Mouse (Mus musculus) right cerebral cortex, postnatal 10 days (tissue): Measurements from ENCODE around the gene Ube2g2.
A peak's percentile ranks its signal among the peaks of the same experiment; 100 is the strongest.
"Not testable (repeated sequence)": the region's sequence is repeated elsewhere in the genome, so short reads cannot be mapped to it uniquely, and the experiment has no call there.

Experiments
- DNase-seq, 2 experiments: peaks; one replicate each; pipeline ENCODE4 v3.0.0; 2021; ENCODE audit warnings: low spot score in 2 of 2

Gene Ube2g2

DNA sequence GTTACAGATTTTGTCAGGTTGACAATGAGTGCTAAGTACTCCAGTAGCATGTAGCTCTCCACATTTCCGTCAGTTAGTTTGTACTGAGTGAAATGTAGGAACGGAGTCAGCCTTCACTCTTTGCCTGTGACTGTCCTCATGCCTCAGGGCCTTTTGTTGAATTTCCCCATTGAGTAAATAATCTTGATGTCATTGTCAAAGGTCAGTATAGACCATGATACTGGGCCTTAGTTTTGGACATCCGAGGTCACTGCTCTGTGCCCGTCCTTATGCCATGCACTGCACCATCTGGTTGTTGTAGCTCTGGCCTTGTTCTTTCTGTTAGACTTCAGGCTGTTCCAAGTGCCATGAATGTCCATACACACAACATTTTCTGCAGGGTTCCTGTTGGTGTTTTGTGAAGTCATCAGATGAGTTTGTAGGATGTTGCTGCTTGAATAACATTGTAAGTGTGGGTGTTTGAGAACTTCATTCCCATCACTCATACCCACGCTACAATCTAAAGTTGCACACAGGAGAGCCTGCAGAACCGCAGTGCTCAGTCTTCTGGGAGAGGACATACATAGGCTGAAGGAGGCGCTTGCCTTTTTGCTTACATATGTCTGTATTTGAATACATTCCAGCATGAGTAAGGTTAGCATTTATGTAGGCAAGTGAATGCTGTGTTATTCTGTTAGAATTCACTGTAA, 14.3 kb downstream of the Ube2g2 start:
- no peak for DNase-seq

- no peak for DNase-seq
These were observed 16.9 kb downstream of the Ube2g2 start for GRCm38 (mm10) chr10:77638956-77639355.

GRCm38 (mm10) chr10:77643160-77643559, 21.1 kb downstream of the Ube2g2 start:
- no peak for DNase-seq

GRCm38 (mm10) chr10:77645571-77645970, 23.5 kb downstream of the Ube2g2 start:
- no peak for DNase-seq

DNA sequence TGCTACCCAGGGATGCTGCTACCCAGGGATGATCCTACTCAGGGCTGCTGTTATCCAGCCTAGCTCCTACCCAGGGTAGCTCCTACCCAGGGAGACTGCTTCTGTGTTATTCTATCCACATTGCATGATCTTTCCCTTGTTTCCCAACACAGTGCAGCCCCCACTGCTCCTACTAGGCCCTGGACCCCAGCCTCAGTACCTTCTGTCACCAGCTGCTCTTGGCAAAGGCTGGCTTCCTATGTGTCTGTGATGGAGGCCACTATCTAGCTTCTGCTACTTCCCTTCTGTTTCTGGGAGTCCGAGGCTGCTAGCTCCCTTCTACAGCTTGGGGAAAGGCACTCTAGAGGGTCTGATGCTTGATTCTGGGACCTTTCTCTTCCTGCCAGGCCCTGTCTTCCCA, 25.4 kb downstream of the Ube2g2 start:
- DNase-seq: no peak

GRCm38 (mm10) chr10:77647901-77648300, 25.8 kb downstream of the Ube2g2 start:
- DNase-seq: no peak

DNA sequence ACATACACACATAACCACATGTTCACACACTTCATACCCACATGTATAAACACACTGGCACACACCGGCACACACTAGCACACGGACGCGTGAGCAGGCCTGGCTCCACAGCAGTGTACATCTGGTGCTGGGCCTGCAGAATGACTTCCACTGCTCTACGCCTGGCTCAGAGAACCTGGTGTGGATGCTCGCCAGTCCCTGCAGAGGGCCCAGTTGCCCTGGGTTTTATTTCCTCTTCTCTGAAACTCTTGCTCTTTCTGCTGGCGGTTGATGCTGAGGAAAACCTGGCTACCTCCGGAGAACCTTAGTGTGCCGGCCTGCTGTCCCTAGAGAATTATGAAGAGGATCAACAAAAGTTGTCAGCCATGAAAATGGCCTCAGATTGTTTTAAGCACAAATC, 30.0 kb downstream of the Ube2g2 start:
- DNase-seq: no peak

DNA sequence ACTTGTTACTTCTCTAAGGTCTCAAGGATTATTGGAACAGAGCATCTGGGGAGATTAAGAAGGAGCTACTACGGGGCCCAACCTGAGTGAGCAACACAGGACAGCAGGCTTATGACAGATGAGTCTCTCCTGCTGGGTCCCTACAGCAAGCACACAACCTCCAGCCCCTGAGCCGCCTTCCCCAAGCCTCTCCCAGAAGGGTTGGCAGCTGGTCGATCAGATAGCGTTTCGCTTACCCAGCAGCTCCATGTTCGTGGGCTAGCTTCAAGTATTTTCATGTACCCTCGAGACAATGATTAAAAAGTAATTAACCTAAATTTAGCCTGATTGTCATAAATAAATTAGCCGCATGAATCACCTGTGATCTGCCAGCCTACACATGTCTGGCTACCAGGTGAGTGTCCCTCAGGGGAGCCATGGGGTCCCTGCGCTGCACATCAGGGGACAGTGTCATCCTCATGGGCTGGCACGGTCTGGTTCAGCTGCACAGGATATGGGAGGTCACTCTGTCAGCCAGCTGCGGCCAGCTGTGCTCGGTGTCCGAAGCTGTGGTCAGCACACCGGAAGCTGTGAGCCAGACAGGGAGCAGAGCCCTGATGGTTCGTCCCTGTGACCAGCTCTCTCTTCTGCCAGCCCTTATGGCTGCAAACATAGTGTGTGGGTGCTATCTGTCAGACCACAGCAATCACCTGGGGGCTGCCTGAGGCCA, 36.4 kb downstream of the Ube2g2 start:
- DNase-seq: no peak

DNA sequence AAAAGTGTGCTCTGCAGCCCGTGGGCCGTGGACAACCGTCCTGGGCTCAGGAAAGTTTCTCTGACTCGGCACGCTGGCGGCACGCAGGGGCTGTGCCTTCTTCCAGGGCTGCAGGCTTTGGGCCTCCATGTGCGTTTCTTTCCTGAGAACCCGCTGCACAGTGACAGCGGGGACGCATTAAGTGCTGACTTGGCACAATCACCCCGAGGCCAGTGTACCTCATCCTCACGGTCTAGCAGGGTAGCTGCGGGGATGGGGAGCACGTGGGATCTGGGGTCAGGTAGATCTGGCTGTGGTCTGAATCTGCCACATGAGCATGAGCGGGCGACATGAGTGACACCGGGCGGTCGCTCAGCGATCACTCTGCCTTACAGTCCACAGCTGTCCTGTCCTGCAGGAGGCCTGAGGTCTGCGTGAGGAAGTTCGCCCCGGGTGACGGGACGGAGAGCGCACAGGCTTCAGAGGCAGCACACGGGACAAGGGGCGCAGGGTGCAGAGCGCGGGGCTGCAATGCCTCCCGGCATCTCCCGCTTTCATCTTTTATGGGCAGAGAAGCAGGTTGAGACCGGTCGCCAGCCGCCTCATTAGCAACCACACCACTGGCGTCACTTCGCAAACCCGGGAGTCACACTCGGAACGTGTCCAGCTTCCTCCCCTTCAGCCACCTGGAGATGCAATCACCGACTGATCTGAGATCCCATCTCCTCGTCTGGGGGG, 42.0 kb downstream of the Ube2g2 start:
- no peak for DNase-seq

DNA sequence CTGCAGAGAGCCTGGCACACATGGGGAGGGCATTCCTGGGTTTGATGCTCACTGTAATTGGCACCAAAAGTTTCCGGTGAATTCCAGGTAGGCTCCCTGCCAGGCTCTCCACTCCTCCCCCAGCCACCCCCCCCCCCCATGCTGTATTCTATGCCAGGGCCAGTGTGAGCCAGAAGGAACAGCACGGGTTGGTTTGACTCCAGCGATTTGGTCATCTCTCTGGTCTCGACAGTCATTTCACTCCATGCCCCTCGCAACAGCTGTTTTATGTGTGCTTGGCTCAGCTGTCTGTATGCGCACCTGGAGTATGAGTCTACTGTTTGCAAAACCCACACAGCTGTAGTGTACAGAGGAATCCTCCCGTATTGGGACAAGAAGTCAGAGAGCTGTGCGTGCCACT, 44.3 kb downstream of the Ube2g2 start:
- no peak for DNase-seq

GRCm38 (mm10) chr10:77667402-77667801, 45.3 kb downstream of the Ube2g2 start:
- DNase-seq: peak; percentile 50 to 54

DNA sequence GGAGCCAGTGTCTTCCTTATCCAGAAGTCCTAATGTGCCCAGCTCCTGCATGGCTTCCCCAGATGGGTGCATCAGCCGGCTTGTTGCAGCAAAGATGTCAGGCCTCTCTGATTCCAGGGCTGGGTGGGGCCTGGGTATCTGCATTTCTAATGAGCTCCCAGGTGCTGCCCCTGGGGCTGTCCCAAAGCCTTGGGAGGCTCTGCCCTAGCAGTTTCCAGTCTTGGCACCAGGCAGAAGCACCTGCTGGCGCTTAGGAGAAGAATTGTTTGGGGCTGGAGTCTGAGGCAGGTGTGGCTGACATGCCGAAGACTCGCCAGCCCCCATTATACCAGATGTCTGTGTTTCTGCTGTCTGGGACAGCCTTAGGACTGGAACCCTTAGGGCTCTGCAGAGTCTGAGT, 48.6 kb downstream of the Ube2g2 start:
- DNase-seq: no peak

GRCm38 (mm10) chr10:77671519-77671918, 49.4 kb downstream of the Ube2g2 start:
- no peak for DNase-seq

GRCm38 (mm10) chr10:77673765-77674164, 51.7 kb downstream of the Ube2g2 start:
- DNase-seq: no peak

GRCm38 (mm10) chr10:77677562-77677961, 55.5 kb downstream of the Ube2g2 start:
- DNase-seq: peak in 1 of 2 experiments; percentile 39

DNA sequence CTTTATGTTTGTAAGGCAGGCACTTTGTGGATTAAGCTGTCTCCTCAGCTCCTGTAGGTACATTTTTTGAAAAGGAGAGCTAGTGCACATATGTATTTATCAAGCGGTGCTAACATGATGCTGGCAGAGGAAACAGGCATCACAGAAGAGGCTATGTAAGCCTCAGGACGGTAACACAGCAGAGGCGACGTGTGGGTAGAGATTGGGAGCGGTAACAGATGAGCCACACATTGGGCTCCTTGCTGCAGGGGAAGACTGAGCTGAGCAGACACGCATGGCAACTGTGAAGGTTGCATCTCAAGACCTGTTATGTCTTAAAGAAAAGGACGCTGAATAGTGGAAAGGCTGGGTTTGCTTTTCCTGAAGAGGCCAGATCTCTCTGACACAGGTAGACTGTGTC, 60.9 kb downstream of the Ube2g2 start:
- DNase-seq: no peak

DNA sequence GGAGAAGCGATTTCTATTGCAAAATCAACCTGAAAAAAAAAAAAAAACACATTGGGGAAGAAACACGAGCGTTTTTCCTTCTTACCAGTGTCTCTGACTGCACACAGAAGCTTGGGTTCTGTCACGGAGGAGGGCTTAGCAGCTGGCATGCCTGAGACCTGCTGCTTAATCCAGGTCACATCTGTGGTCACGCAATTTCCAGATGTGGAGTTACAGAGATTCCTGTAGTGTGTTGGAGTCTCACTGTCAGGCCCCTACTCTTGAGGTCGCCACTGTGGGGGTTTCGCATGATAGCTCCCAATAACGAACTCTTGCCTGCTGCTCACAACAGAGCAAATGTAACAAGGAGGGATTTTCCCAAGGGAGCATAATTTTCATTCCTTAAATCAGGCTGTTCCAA, 62.1 kb downstream of the Ube2g2 start:
- no peak for DNase-seq

GRCm38 (mm10) chr10:77685895-77686664, 64.0 kb downstream of the Ube2g2 start, which contains the start of gene Tspear:
Gene Tspear, plus strand, starts transcription at chr10:77686569.
- no peak for DNase-seq

GRCm38 (mm10) chr10:77687021-77687420, 64.9 kb downstream of the Ube2g2 start:
- DNase-seq: no peak

- not testable (repeated sequence) for DNase-seq
These were observed 68.3 kb downstream of the Ube2g2 start, which contains the start of gene Gm19402 for GRCm38 (mm10) chr10:77690356-77690807. Gene Gm19402, minus strand, starts transcription at chr10:77690757.
